Mouse (Mus musculus) heart, embryonic 15.5 days (tissue): ENCODE results near the gene Gm21093. TPM values are rescaled to one million over a fixed set of nuclear protein-coding genes. Genes with fewer than 3 reads are reported as not detected.
"Not testable (repeated sequence)": the region's sequence is repeated elsewhere in the genome, so short reads cannot be mapped to it uniquely, and the experiment has no call there.

Experiments used
- ATAC-seq: fragments of 200-750 bp; cut with Nextera tagmentation; replicated peaks from 2 replicates; pipeline ENCODE4 v1.8.0; 2017; ENCODE audit warnings: low read depth, moderate TSS enrichment; ENCODE audit not compliant: insufficient number of reproducible peaks, insufficient read depth, low FRiP score
- H3K27ac ChIP-seq: fragments of 300-500 bp; sonication (generic); 2 replicates; pipeline ENCODE4 v1.5.1; 2015; ENCODE audit warnings: mild to moderate bottlenecking, inconsistent platforms
- H3K27me3 ChIP-seq: fragments of 300-500 bp; sonication (generic); 2 replicates; pipeline ENCODE4 v1.6.1; 2015; ENCODE audit warnings: inconsistent platforms
- H3K36me3 ChIP-seq: fragments of 300-500 bp; sonication (generic); 2 replicates; pipeline ENCODE4 v1.6.1; 2015; ENCODE audit warnings: mild to moderate bottlenecking, inconsistent platforms
- H3K4me1 ChIP-seq: fragments of 300-500 bp; sonication (generic); replicated peaks from 2 replicates; pipeline ENCODE4 v1.6.1; 2015; ENCODE audit warnings: inconsistent platforms
- H3K4me2 ChIP-seq: fragments of 300-500 bp; sonication (generic); 2 replicates; pipeline ENCODE4 v1.6.1; 2015; ENCODE audit warnings: inconsistent platforms, mild to moderate bottlenecking, moderate library complexity
- H3K4me3 ChIP-seq: fragments of 300-500 bp; sonication (generic); 2 replicates; pipeline ENCODE4 v1.5.1; 2015; ENCODE audit warnings: mild to moderate bottlenecking, inconsistent platforms
- H3K9ac ChIP-seq: fragments of 300-500 bp; sonication (generic); 2 replicates; pipeline ENCODE4 v1.6.1; 2015; ENCODE audit warnings: mild to moderate bottlenecking, inconsistent platforms
- H3K9me3 ChIP-seq: fragments of 300-500 bp; sonication (generic); replicated peaks from 2 replicates; pipeline ENCODE4 v1.6.1; 2016; ENCODE audit warnings: inconsistent platforms
- WGBS: fragments of 180-500 bp; shearing (Covaris S2); methylation state at CpG from one replicate; pipeline ENCODE4 v1.1.7; 2015; ENCODE audit warnings: mixed read lengths; 5-methylcytosine and 5-hydroxymethylcytosine counted together
- polyA plus RNA-seq: library from polyadenylated mRNA; unstranded; fragments of >200 nt; fragmentation: Nextera tagmentation; extraction: Ambion mirVana; gene quantifications from 2 replicates; pipeline ENCODE4 v1.2.1, GENCODE M21; 2015

The Gm21093 gene
- not detected in 2 replicates for polyA plus RNA-seq

- not testable (repeated sequence) for H3K9ac ChIP-seq, H3K36me3 ChIP-seq, H3K27ac ChIP-seq, H3K4me3 ChIP-seq, H3K4me2 ChIP-seq, H3K27me3 ChIP-seq, H3K9me3 ChIP-seq, H3K4me1 ChIP-seq, ATAC-seq
- no CpG with 5 or more reads among the region's 8 CpGs for WGBS
Measured at GRCm38 (mm10) chr4:42034626-42035025, at the start of gene Gm21093. Gm21093 (minus strand) TSS chr4:42034726.

Other genes with a start within 250 kb of the Gm21093 start
- 11.5 and 20.4 TPM in 2 replicates for gene Gm21541, start 131.1 kb downstream of the Gm21093 start, polyA plus RNA-seq
- gene Gm20878, start 93.2 kb downstream of the Gm21093 start, polyA plus RNA-seq = 1.9 and 2.5 TPM in 2 replicates
- gene Fam205a4, start 68.7 kb downstream of the Gm21093 start, polyA plus RNA-seq = 0.11 TPM in 1 of 2 replicates, not detected in the other
- gene Gm3893, start 56.5 kb upstream of the Gm21093 start, polyA plus RNA-seq = not detected in 2 replicates
- 6.0 TPM in 1 of 2 replicates, not detected in the other for gene Gm13304, start 80.1 kb upstream of the Gm21093 start, polyA plus RNA-seq
- gene Gm13306, start 118.7 kb upstream of the Gm21093 start, polyA plus RNA-seq = 1.3 TPM in 1 of 2 replicates, not detected in the other
- gene Gm13305, start 133.9 kb upstream of the Gm21093 start, polyA plus RNA-seq = 0.59 and 0.90 TPM in 2 replicates
- gene Gm10600, start 205.9 kb upstream of the Gm21093 start, polyA plus RNA-seq = not detected in 2 replicates
- gene Ccl21b, start 221.0 kb upstream of the Gm21093 start, polyA plus RNA-seq = 1.1 TPM in 1 of 2 replicates, not detected in the other